Mouse (Mus musculus): ENCODE results near the gene Hnrnpa1. TPM values are rescaled to one million over a fixed set of nuclear protein-coding genes. Genes with fewer than 3 reads are reported as not detected.
"Not testable (repeated sequence)": the region's sequence is repeated elsewhere in the genome, so short reads cannot be mapped to it uniquely, and the experiment has no call there.

Gene Hnrnpa1
- polyA plus RNA-seq, 1 experiment from 2014 or later: 1,392 TPM

DNA sequence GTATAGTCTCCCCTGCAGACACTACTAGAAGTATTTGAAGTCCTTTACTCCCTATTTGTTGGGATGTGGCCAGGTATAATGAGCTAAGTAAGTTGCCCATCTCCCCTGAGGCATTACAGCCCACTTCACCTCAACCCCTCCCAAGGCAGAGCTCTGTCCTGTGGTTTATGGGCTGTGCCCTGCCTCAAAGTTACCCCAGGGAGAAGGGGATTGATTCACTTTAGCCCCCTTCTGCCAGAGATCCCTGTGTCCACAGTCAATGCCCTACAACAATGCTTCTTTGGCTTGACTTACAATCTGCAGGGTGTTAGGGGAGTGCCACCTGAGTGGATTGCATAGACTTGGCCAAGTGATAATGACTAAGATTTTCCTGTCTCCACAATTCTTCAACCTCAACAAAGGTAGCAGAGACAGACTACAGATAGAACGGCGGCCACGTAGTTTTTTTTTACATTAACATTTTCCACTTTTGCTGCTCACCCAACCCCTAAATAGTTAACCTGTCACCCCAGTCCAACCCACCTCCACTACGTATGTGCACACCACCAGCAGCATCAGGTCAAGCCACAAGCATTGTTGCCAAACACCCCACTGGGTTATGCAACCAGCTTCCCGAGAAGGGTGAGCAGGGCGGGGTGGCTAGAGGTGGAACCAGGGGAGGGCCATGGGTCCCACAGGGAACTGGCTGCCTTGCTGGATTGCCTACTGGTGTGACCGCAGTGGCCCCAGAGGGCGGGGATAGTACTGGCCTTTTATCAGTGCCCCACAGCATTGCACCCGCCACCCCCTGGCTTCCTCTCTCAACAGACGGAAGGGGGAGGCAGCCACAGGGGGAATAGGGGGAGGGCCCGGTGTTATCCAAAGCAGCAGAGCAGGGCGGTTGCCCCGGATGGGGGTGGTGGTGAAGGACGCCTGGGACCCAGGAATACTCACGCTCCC lies 17.8 kb downstream of the Hnrnpa1 start, which contains the start of gene Nfe2:
Gene Nfe2 (minus strand): TSS at position 614 of the 939 bp plus-strand sequence.
- Histone ChIP-seq H3K36me3 (ENCODE audit: control insufficient read depth, insufficient read depth, low read length) (no peaks in the 10 kb centered on the region), H3K4me1 (ENCODE audit: control insufficient read depth, insufficient read depth, low read length) (peaks cover 9% of the 10 kb centered on the region), H3K4me3 (ENCODE audit: low read depth, low read length) (no peak within 1 kb of the TSS), H3K4me2 (ENCODE audit: low read depth) (peak within 1 kb of the TSS; percentile 13; the same call in 1 of the 2 replicates), H3K27me3 (ENCODE audit: control insufficient read depth, insufficient read depth, low read length) (no peaks in the 10 kb centered on the region), H3K27ac (ENCODE audit: low read depth, low read length) (no peak within 1 kb of the TSS), H3K9me3 (ENCODE audit: control insufficient read depth, low read length) (no peaks in the 10 kb centered on the region), H3K9ac (ENCODE audit: low read length) (no peak within 1 kb of the TSS)
- ATAC-seq (ENCODE audit: insufficient read depth, low FRiP score, low TSS enrichment) (no peak), DNase-seq (ENCODE audit: low spot score) (peak; percentile 22)
- WGBS: 12% methylated on average over 15 of the region's 15 CpGs

GRCm38 (mm10) chr15:103259162-103259561 lies 18.9 kb downstream of the Hnrnpa1 start:
- Histone ChIP-seq H3K4me1 (ENCODE audit: control insufficient read depth, insufficient read depth, low read length) (peaks cover 9% of the 10 kb centered on the region), H3K36me3 (ENCODE audit: control insufficient read depth, insufficient read depth, low read length) (no peaks in the 10 kb centered on the region), H3K27ac (ENCODE audit: low read depth, low read length) (no peak overlapping the region), H3K4me2 (ENCODE audit: low read depth) (no peak overlapping the region), H3K9ac (ENCODE audit: low read length) (no peak overlapping the region), H3K9me3 (ENCODE audit: control insufficient read depth, low read length) (no peaks in the 10 kb centered on the region), H3K4me3 (ENCODE audit: low read depth, low read length) (no peak overlapping the region), H3K27me3 (ENCODE audit: control insufficient read depth, insufficient read depth, low read length) (no peaks in the 10 kb centered on the region)
- DNase-seq (ENCODE audit: low spot score) (no peak), ATAC-seq (ENCODE audit: insufficient read depth, low FRiP score, low TSS enrichment) (no peak)
- 87% methylated on average over 5 of the region's 5 CpGs for WGBS

DNA sequence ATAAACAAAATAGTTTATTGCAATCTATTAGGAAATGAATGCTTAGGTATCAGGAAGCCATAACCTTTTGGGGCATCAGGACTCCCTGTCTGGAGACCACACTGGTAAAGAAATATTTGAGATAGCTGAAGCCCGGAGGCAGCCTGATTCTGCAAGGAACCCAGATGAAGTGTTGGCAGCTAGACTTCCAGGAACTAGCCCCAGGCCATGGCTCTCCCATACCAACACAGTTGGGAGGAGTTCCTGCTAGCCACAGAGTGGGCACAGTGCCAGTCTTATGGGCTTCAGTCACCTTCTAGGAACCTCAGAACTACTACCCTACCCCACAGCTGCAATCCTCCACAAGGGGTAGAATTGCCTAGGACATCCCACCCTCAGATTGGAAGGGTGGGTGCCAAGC lies 19.8 kb downstream of the Hnrnpa1 start:
- Histone ChIP-seq H3K4me3 (ENCODE audit: low read depth, low read length) (no peak overlapping the region), H3K4me1 (ENCODE audit: control insufficient read depth, insufficient read depth, low read length) (peaks cover 5% of the 10 kb centered on the region), H3K9ac (ENCODE audit: low read length) (no peak overlapping the region), H3K36me3 (ENCODE audit: control insufficient read depth, insufficient read depth, low read length) (no peaks in the 10 kb centered on the region), H3K9me3 (ENCODE audit: control insufficient read depth, low read length) (no peaks in the 10 kb centered on the region), H3K27ac (ENCODE audit: low read depth, low read length) (no peak overlapping the region), H3K4me2 (ENCODE audit: low read depth) (no peak overlapping the region), H3K27me3 (ENCODE audit: control insufficient read depth, insufficient read depth, low read length) (no peaks in the 10 kb centered on the region)
- WGBS: 91% methylated on average over 1 of the region's 1 CpGs
- DNase-seq (ENCODE audit: low spot score) (no peak), ATAC-seq (ENCODE audit: insufficient read depth, low FRiP score, low TSS enrichment) (no peak)

- WGBS: 95% methylated on average over 2 of the region's 2 CpGs
- Histone ChIP-seq H3K4me1 (ENCODE audit: control insufficient read depth, insufficient read depth, low read length) (no peaks in the 10 kb centered on the region), H3K4me2 (ENCODE audit: low read depth) (no peak overlapping the region), H3K27me3 (ENCODE audit: control insufficient read depth, insufficient read depth, low read length) (no peaks in the 10 kb centered on the region), H3K36me3 (ENCODE audit: control insufficient read depth, insufficient read depth, low read length) (no peaks in the 10 kb centered on the region), H3K9me3 (ENCODE audit: control insufficient read depth, low read length) (no peaks in the 10 kb centered on the region), H3K9ac (ENCODE audit: low read length) (no peak overlapping the region), H3K27ac (ENCODE audit: low read depth, low read length) (no peak overlapping the region), H3K4me3 (ENCODE audit: low read depth, low read length) (no peak overlapping the region)
- ATAC-seq (ENCODE audit: insufficient read depth, low FRiP score, low TSS enrichment): no peak
- DNase-seq (ENCODE audit: low spot score): no peak
Measured at GRCm38 (mm10) chr15:103264794-103265193, 24.6 kb downstream of the Hnrnpa1 start.

- Histone ChIP-seq H3K4me3 (ENCODE audit: low read depth, low read length) (no peak overlapping the region), H3K27me3 (ENCODE audit: control insufficient read depth, insufficient read depth, low read length) (no peaks in the 10 kb centered on the region), H3K4me1 (ENCODE audit: control insufficient read depth, insufficient read depth, low read length) (peaks cover 2% of the 10 kb centered on the region; the same call in 1 of the 2 replicates), H3K27ac (ENCODE audit: low read depth, low read length) (no peak overlapping the region), H3K36me3 (ENCODE audit: control insufficient read depth, insufficient read depth, low read length) (no peaks in the 10 kb centered on the region), H3K9ac (ENCODE audit: low read length) (no peak overlapping the region), H3K9me3 (ENCODE audit: control insufficient read depth, low read length) (no peaks in the 10 kb centered on the region), H3K4me2 (ENCODE audit: low read depth) (no peak overlapping the region)
- DNase-seq (ENCODE audit: low spot score) (no peak), ATAC-seq (ENCODE audit: insufficient read depth, low FRiP score, low TSS enrichment) (no peak)
- 91% methylated on average over 4 of the region's 4 CpGs for WGBS
Measured at GRCm38 (mm10) chr15:103268903-103269302, 28.7 kb downstream of the Hnrnpa1 start.

GRCm38 (mm10) chr15:103272419-103273279 lies 32.4 kb downstream of the Hnrnpa1 start, which contains the start of gene Copz1:
Gene Copz1, plus strand, starts transcription at chr15:103272714.
- Histone ChIP-seq H3K36me3 (ENCODE audit: control insufficient read depth, insufficient read depth, low read length) (no peaks in the 10 kb centered on the region), H3K4me1 (ENCODE audit: control insufficient read depth, insufficient read depth, low read length) (peaks cover 3% of the 10 kb centered on the region; the same call in 1 of the 2 replicates), H3K27ac (ENCODE audit: low read depth, low read length) (0 out of 2 replicates have a peak within 1 kb of the TSS, but pooled peaks have one; percentile 58), H3K27me3 (ENCODE audit: control insufficient read depth, insufficient read depth, low read length) (no peaks in the 10 kb centered on the region), H3K9ac (ENCODE audit: low read length) (peak within 1 kb of the TSS; percentile 86), H3K4me3 (ENCODE audit: low read depth, low read length) (peak within 1 kb of the TSS; percentile 87), H3K9me3 (ENCODE audit: control insufficient read depth, low read length) (no peaks in the 10 kb centered on the region), H3K4me2 (ENCODE audit: low read depth) (peak within 1 kb of the TSS; percentile 65)
- WGBS: under 1% methylated on average over 38 of the region's 38 CpGs
- ATAC-seq (ENCODE audit: insufficient read depth, low FRiP score, low TSS enrichment) (peak; percentile 99), DNase-seq (ENCODE audit: low spot score) (peak; percentile 94)

DNA sequence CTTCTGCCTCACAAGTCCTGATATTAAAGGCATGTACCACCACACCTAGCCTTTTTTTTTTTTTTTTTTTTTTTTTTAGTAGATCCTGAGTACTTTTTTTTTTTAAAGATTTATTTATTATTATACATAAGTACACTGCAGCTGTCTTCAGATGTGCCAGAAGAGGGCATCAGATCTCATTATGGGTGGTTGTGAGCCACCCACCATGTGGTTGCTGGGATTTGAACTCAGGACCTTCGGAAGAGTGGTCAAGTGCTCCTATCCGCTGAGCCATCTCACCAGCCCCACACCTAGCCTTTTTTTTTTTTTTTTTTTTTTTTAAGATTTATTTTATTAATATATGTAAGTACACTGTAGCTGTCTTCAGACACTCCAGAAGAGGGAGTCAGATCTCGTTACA lies 35.7 kb downstream of the Hnrnpa1 start:
- H3K4me3 ChIP-seq (ENCODE audit: low read depth, low read length); H3K4me2 ChIP-seq (ENCODE audit: low read depth); H3K4me1 ChIP-seq (ENCODE audit: control insufficient read depth, insufficient read depth, low read length); DNase-seq (ENCODE audit: low spot score); H3K9me3 ChIP-seq (ENCODE audit: control insufficient read depth, low read length); H3K27me3 ChIP-seq (ENCODE audit: control insufficient read depth, insufficient read depth, low read length); H3K9ac ChIP-seq (ENCODE audit: low read length); ATAC-seq (ENCODE audit: insufficient read depth, low FRiP score, low TSS enrichment); H3K27ac ChIP-seq (ENCODE audit: low read depth, low read length); H3K36me3 ChIP-seq (ENCODE audit: control insufficient read depth, insufficient read depth, low read length): not testable (repeated sequence)
- 98% methylated on average over 2 of the region's 3 CpGs for WGBS

- WGBS: 59% methylated on average over 7 of the region's 7 CpGs
- Histone ChIP-seq H3K4me3 (ENCODE audit: low read depth, low read length) (no peak overlapping the region), H3K27ac (ENCODE audit: low read depth, low read length) (no peak overlapping the region), H3K9me3 (ENCODE audit: control insufficient read depth, low read length) (no peaks in the 10 kb centered on the region), H3K9ac (ENCODE audit: low read length) (no peak overlapping the region), H3K27me3 (ENCODE audit: control insufficient read depth, insufficient read depth, low read length) (no peaks in the 10 kb centered on the region), H3K36me3 (ENCODE audit: control insufficient read depth, insufficient read depth, low read length) (no peaks in the 10 kb centered on the region), H3K4me2 (ENCODE audit: low read depth) (no peak overlapping the region), H3K4me1 (ENCODE audit: control insufficient read depth, insufficient read depth, low read length) (peaks cover 3% of the 10 kb centered on the region; the same call in 1 of the 2 replicates)
- DNase-seq (ENCODE audit: low spot score) (no peak), ATAC-seq (ENCODE audit: insufficient read depth, low FRiP score, low TSS enrichment) (0 out of 2 replicates have a peak, but pooled peaks have one; percentile 4)
Measured at GRCm38 (mm10) chr15:103277949-103278348, 37.7 kb downstream of the Hnrnpa1 start.

Measured in neural tube, embryonic 11.5 days (tissue).